Mouse (Mus musculus) urinary bladder, adult 2 months (tissue): ENCODE results near the gene Myh11. TPM values are rescaled to one million over a fixed set of nuclear protein-coding genes. Genes with fewer than 3 reads are reported as not detected.
A peak's percentile ranks its signal among the peaks of the same experiment; 100 is the strongest.
"Not testable (repeated sequence)": the region's sequence is repeated elsewhere in the genome, so short reads cannot be mapped to it uniquely, and the experiment has no call there.

Experiments used
- DNase-seq: peaks from one replicate; pipeline ENCODE4 v3.0.0; 2022; ENCODE audit warnings: low spot score
- polyA plus RNA-seq: library from polyadenylated mRNA; depleted of rRNA; stranded (reverse); fragments of >200 nt; gene quantifications from 2 replicates; pipeline ENCODE4 v1.2.3, GENCODE M21; 2012; rRNA removed

Myh11 gene
- polyA plus RNA-seq, 1 experiment: 1,679 TPM

GRCm38 (mm10) chr16:14166490-14166889, 124.7 kb downstream of the Myh11 start:
- DNase-seq: no peak

DNA sequence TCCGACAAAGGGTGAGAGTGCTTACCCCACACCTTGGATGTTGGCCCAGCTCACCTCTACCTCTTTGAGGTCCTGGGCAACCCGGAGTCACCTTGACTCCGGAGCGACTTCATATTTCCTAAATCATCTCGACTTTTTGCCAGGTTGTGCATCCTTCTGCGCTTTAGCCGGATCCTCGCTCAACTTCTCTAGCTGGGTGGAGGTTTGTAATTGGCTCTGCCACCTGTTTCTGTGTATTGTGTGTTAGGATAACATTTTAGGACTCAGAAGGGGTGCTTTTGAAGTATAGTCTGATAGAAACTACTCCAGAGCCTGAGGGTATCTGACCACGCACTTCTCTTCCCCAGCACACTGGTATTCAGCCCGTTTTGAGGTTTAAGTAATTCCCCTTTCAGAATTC, 127.4 kb downstream of the Myh11 start:
- DNase-seq: no peak

DNA sequence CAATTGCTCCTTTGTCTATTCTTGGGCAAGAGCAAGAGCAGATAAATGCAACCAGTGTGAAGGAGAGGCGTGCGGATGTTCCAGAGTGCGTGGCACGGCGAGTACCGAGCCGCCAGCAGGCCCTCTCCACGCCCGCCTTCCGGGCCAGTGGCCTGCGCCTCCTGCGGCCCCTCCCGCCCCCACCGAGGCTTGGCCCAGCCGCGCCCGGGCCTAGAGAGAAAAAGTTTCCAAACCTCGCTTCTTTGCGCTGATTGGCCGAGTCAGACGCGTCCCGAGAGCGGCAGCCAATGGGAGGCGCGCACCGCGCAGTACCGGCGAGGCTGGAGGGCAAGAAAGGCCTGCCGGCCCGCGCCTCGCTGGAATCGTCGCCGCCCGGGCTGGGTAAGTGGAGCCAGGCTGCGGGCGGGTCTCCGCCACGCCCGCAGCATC, 128.2 kb downstream of the Myh11 start, which contains the start of the genes Nde1 and Marf1:
Gene Nde1, plus strand, starts transcription at position 288 of the 429 bp plus-strand sequence.
Gene Marf1, minus strand, starts transcription at position 364 of the 429 bp plus-strand sequence.
- peak; percentile 82 for DNase-seq

DNA sequence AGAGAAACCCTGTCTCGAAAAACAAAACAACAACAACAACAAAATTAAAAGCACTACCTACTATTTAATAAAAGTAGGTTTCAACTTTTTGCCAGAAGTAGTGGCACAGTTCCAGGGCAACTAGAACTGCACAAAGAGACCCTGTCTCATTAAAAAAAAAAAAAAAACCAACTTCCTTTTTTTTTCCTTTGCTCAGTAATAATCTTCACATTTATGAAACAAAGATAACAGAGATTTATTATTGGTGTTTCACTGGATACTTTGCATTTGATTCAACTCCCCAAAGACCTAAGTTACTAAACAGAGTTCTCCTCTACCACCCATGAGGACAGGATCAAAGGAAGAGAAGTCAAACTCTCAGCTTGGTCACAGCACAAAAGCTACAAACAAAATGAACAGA, 130.2 kb downstream of the Myh11 start:
- DNase-seq: no peak

GRCm38 (mm10) chr16:14159746-14160131, 131.4 kb downstream of the Myh11 start:
- no peak for DNase-seq

GRCm38 (mm10) chr16:14158936-14159745, 132.0 kb downstream of the Myh11 start:
- DNase-seq: peak; percentile 88

DNA sequence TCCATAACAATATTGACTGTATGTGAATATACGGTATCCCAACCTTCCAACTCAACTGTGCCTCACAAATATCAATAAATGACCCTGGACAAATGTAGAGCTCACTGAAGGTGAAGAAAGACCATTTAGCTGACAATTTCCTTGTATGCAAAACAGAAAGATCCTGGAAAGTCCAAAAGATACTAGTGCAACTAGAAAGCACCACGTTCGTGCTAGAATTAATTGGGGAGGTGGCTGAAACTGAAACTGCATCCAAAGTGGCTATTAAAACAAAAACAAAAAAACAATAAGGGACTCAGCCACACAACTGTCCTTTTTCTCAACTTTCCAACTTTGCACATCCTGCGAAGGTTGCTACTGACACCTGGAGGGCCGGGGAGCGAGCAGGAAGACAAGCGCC, 132.6 kb downstream of the Myh11 start:
- no peak for DNase-seq

DNA sequence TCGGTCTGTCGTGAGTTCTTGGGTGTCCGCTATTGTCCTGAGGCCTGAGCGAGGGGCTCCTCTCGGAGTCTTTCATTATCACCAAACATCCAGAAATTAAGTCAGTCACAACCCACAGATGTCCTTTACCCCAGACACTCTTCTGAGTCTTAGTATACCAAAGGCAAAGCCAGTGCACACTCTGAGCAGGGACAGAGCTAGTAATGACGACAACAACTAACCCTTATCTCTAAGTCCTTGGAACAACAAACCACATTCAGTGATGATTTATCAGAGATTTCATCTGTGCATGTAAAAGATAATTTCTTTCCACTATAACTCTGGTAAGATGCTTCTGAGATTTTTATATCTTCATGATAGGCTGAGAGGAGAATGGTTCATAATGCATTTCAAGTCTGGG, 134.9 kb downstream of the Myh11 start:
- no peak for DNase-seq

- DNase-seq: not testable (repeated sequence)
Measured at GRCm38 (mm10) chr16:14155638-14156037, 135.5 kb downstream of the Myh11 start.

- no peak for DNase-seq
Measured at GRCm38 (mm10) chr16:14151718-14152117, 139.5 kb downstream of the Myh11 start.

GRCm38 (mm10) chr16:14147712-14148111, 143.5 kb downstream of the Myh11 start:
- no peak for DNase-seq

Other genes with a start within 250 kb of the Myh11 start
- gene Nde1, start 128.1 kb downstream of the Myh11 start, polyA plus RNA-seq: 45.3 and 48.5 TPM in 2 replicates
- gene Marf1, start 128.0 kb downstream of the Myh11 start, polyA plus RNA-seq: 15.0 and 22.5 TPM in 2 replicates
- 51.7 and 59.6 TPM in 2 replicates for gene Fopnl, start 26.0 kb upstream of the Myh11 start, polyA plus RNA-seq
- gene Abcc1, start 70.2 kb upstream of the Myh11 start, polyA plus RNA-seq: 27.5 and 27.7 TPM in 2 replicates